ENCODE assay signal across 37 mouse cellular contexts in the genomic region with DNA sequence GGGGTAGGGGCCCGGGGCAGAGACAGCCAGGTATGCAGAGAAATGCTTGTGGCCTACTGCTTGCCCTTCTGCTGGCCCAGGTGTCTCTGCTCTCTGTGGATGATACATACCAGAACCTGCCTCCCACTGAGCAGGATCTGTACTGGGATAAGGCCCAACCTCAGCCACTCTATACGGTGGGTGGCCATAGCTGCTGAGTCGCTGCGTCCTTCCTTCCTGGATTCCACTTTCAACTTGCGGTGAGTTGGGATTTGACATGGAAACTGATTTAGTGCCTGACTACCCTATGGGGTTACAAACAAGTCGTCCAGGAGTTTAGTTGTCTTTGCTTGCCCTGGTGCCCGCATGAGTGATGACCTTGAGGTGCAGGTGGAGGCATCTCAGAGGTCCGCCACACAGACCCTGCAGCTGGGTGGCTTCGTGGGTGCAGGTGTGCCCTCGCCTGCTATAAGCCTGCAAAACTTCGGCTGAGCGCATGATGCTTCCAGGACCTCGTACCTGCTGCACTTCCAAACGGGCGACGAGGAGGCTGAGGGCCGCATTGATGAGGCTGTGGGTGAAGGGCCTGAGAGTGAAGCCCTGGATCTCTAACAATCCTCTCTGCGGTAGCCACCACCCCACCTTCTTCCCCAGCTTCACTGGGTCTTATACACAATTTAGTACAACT. TPM values are rescaled to one million over a fixed set of nuclear protein-coding genes. Genes with fewer than 3 reads are reported as not detected.
A peak's percentile ranks its signal among the peaks of the same experiment; 100 is the strongest.
DNase-seq lines count a peak whose midpoint lies in the region; ATAC-seq and TF ChIP-seq lines count a peak whose summit lies in the region.
"Had no signal": no experiment of that assay in that cellular context is flagged by ENCODE, and none has a peak within 500 bp of the region (broad histone marks: within the 10 kb centered on the region; RNA-seq: fewer than 3 reads in every experiment).

No protein-coding gene starts in this region.

- no peak overlapping the region for H3K4me2 ChIP-seq in forebrain, embryonic 12.5 days
- no peak overlapping the region for H3K4me2 ChIP-seq in forebrain, embryonic 16.5 days (ENCODE audit: low read length)
- no peak overlapping the region for H3K4me2 ChIP-seq in limb, embryonic 12.5 days
- no peak overlapping the region for H3K4me2 ChIP-seq in myocyte (ENCODE audit: low read depth)
- H3K4me2 ChIP-seq: intestine, embryonic 15.5 days; limb, embryonic 13.5 days; liver, embryonic 13.5 days had no signal

- no peak for DNase-seq in limb, embryonic 10.5 days (ENCODE audit: low spot score)
- no peak for DNase-seq in ES-E14 (ENCODE audit: low read depth, low spot score)
- DNase-seq: adrenal gland, adult 2 months; adrenal gland, postnatal 36 days; cerebellum, adult 18-20 months; cerebellum, postnatal 14 days; gastrocnemius, adult 2 months; heart, postnatal 14 days; kidney, adult 8-10 months; kidney, postnatal 14 days; layer of hippocampus, adult 9-11 months; liver, embryonic 13.5 days; lung, adult 2 months; lung, postnatal 10 days; midbrain, embryonic 14.5 days; right cerebral cortex, adult 18-20 months; spleen, adult 18-20 months; thymus, adult 18-20 months; thymus, postnatal 4 days had no signal

- H3K4me1 ChIP-seq in forebrain, embryonic 12.5 days = peaks cover 5% of the 10 kb centered on the region
- no peaks in the 10 kb centered on the region for H3K4me1 ChIP-seq in forebrain, embryonic 16.5 days (replicated peaks; ENCODE audit: control insufficient read depth, insufficient read depth, low read length)
- H3K4me1 ChIP-seq in limb, embryonic 12.5 days (replicated peaks) = no peaks in the 10 kb centered on the region; the same call in 1 of the 2 replicates
- H3K4me1 ChIP-seq in limb, embryonic 10.5 days = peaks cover 6% of the 10 kb centered on the region; the same call in 1 of the 2 replicates
- H3K4me1 ChIP-seq in ES-E14 (ENCODE audit: control insufficient read depth in 2 of 2, insufficient read depth in 2 of 2, low read length in 2 of 2, poor library complexity in 1 of 2) = peaks cover 0 to 7% of the 10 kb centered on the region in 2 experiments; a peak in 1 of 4 replicates

- WGBS in forebrain, embryonic 12.5 days = 89% methylated on average over 18 of the region's 18 CpGs
- WGBS in forebrain, embryonic 16.5 days = 87% methylated on average over 18 of the region's 18 CpGs
- WGBS in limb, embryonic 12.5 days = 84% methylated on average over 18 of the region's 18 CpGs
- 85% methylated on average over 18 of the region's 18 CpGs for WGBS in limb, embryonic 10.5 days

- peaks cover 46% of the 10 kb centered on the region for H3K36me3 ChIP-seq in forebrain, embryonic 12.5 days (replicated peaks)
- H3K36me3 ChIP-seq in forebrain, embryonic 16.5 days (ENCODE audit: control insufficient read depth, insufficient read depth) = peaks cover 26% of the 10 kb centered on the region
- peaks cover 44% of the 10 kb centered on the region for H3K36me3 ChIP-seq in limb, embryonic 12.5 days
- H3K36me3 ChIP-seq in limb, embryonic 10.5 days = peaks cover 51% of the 10 kb centered on the region
- H3K36me3 ChIP-seq in ES-E14 (ENCODE audit: control insufficient read depth, insufficient read depth, low read length, poor library complexity, severe bottlenecking) (peaks cover 31% of the 10 kb centered on the region), myocyte (ENCODE audit: control insufficient read depth, insufficient read depth) (peaks cover 28% of the 10 kb centered on the region)

- H3K79me2 ChIP-seq in myocyte (ENCODE audit: control insufficient read depth, insufficient read depth) = peaks cover 9% of the 10 kb centered on the region

- H3K9me3 ChIP-seq in forebrain, embryonic 12.5 days = no peaks in the 10 kb centered on the region
- H3K9me3 ChIP-seq in forebrain, embryonic 16.5 days (ENCODE audit: control insufficient read depth, low read length) = no peaks in the 10 kb centered on the region
- no peaks in the 10 kb centered on the region for H3K9me3 ChIP-seq in limb, embryonic 12.5 days
- no peaks in the 10 kb centered on the region for H3K9me3 ChIP-seq in limb, embryonic 10.5 days (replicated peaks)
- H3K9me3 ChIP-seq in ES-E14 (ENCODE audit: control insufficient read depth, insufficient read depth, low read depth, low read length) = no peaks in the 10 kb centered on the region
- H3K9me3 ChIP-seq: G1E; hindbrain, embryonic 10.5 days; intestine, embryonic 15.5 days; limb, embryonic 13.5 days; liver, embryonic 13.5 days had no signal

- in situ Hi-C loops in ES-E14 (cut with MboI; ENCODE audit: low sequenced_read_pairs in 2 of 2, unreplicated experiment in 2 of 2) = loop anchor here in 1 of 2 experiments (25.0 kb wide), 1 partner anchor 336 kb away; the partner anchor contains the start of genes Hpdl, Mutyh and Toe1

- no peak overlapping the region for H3ac ChIP-seq in myocyte (ENCODE audit: control insufficient read depth, insufficient read length)

- no peak for ATAC-seq in forebrain, embryonic 12.5 days (ENCODE audit: low FRiP score)
- no peak; the same call in 1 of the 2 replicates for ATAC-seq in forebrain, embryonic 16.5 days
- no peak for ATAC-seq in limb, embryonic 12.5 days (ENCODE audit: insufficient number of reproducible peaks, insufficient read depth, low FRiP score, low TSS enrichment, low read depth)
- ATAC-seq in CD4-positive, CD25-positive, alpha-beta regulatory T cell, adult 4 months = no peak
- ATAC-seq: forebrain, embryonic 14.5 days; hindbrain, postnatal 0 days; intestine, embryonic 15.5 days; Patski had no signal

- no peak overlapping the region for H3K9ac ChIP-seq in forebrain, embryonic 12.5 days
- H3K9ac ChIP-seq in forebrain, embryonic 16.5 days (replicated peaks; ENCODE audit: low read depth, low read length) = no peak overlapping the region
- 0 out of 2 replicates have a peak overlapping the region, but pooled peaks have one; percentile 4 for H3K9ac ChIP-seq in limb, embryonic 12.5 days (replicated peaks)
- peak overlapping the region; percentile 72 for H3K9ac ChIP-seq in ES-E14 (ENCODE audit: insufficient read depth, low read depth, low read length, poor library complexity, severe bottlenecking)
- H3K9ac ChIP-seq: intestine, embryonic 15.5 days; limb, embryonic 13.5 days; liver, embryonic 13.5 days had no signal

- H3K27me3 ChIP-seq in forebrain, embryonic 12.5 days = 0 out of 2 replicates have a peak, but pooled peaks cover 5% of the 10 kb centered on the region
- no peaks in the 10 kb centered on the region for H3K27me3 ChIP-seq in forebrain, embryonic 16.5 days (replicated peaks; ENCODE audit: control insufficient read depth, insufficient read depth, low read length)
- no peaks in the 10 kb centered on the region for H3K27me3 ChIP-seq in limb, embryonic 12.5 days
- H3K27me3 ChIP-seq in limb, embryonic 10.5 days (ENCODE audit: low read depth, poor library complexity, severe bottlenecking) = no peaks in the 10 kb centered on the region
- H3K27me3 ChIP-seq in myocyte (ENCODE audit: control insufficient read depth, insufficient read depth, insufficient read length) = no peaks in the 10 kb centered on the region
- H3K27me3 ChIP-seq: intestine, embryonic 15.5 days; limb, embryonic 13.5 days; Patski had no signal

- 0 out of 2 replicates have a peak overlapping the region, but pooled peaks have one; percentile 1 for H3K27ac ChIP-seq in forebrain, embryonic 12.5 days
- H3K27ac ChIP-seq in forebrain, embryonic 16.5 days (ENCODE audit: low read length) = no peak overlapping the region
- H3K27ac ChIP-seq in limb, embryonic 12.5 days = peak overlapping the region; percentile 29; the same call in 1 of the 2 replicates
- no peak overlapping the region for H3K27ac ChIP-seq in limb, embryonic 10.5 days
- 0 out of 2 replicates have a peak overlapping the region, but pooled peaks have one; percentile 2 for H3K27ac ChIP-seq in ES-E14 (ENCODE audit: insufficient read depth, low read depth, low read length, poor library complexity, severe bottlenecking)
- H3K27ac ChIP-seq: gastrocnemius, adult 2 months; hindbrain, embryonic 10.5 days; hindbrain, postnatal 0 days; limb, embryonic 13.5 days; macrophage; stomach, postnatal 0 days had no signal

- no peak for TF ChIP-seq POLR2A in myocyte (IDR thresholded peaks at IDR 0.05; ENCODE audit: insufficient read length, low read depth)

- no peak overlapping the region for H3K4me3 ChIP-seq in forebrain, embryonic 12.5 days (replicated peaks)
- no peak overlapping the region for H3K4me3 ChIP-seq in forebrain, embryonic 16.5 days (replicated peaks; ENCODE audit: low read length)
- H3K4me3 ChIP-seq in limb, embryonic 12.5 days (replicated peaks) = no peak overlapping the region
- no peak overlapping the region for H3K4me3 ChIP-seq in limb, embryonic 10.5 days
- H3K4me3 ChIP-seq in ES-E14 (ENCODE audit: insufficient read depth in 1 of 2, low read depth in 1 of 2, low read length in 2 of 2, poor library complexity in 1 of 2, severe bottlenecking in 1 of 2) (peak overlapping the region in 1 of 2 experiments; percentile 45; a peak in 2 of 4 replicates), myocyte (no peak overlapping the region)
- H3K4me3 ChIP-seq: gastrocnemius, adult 2 months; hindbrain, embryonic 10.5 days; intestine, embryonic 15.5 days; limb, embryonic 13.5 days; liver, embryonic 13.5 days had no signal

RNA-seq across cellular contexts. Expression of gene Rps8, which starts 7.9 kb away (rescaled TPM):
- 668 and 669 TPM in 2 replicates for polyA plus RNA-seq in forebrain, embryonic 12.5 days (2016; fragmentation: Nextera tagmentation; extraction: Ambion mirVana)
- 418 and 427 TPM in 2 replicates for polyA plus RNA-seq in forebrain, embryonic 16.5 days (2015; fragmentation: Nextera tagmentation; extraction: Ambion mirVana)
- 892 and 981 TPM in 2 replicates for polyA plus RNA-seq in limb, embryonic 12.5 days (2016; fragmentation: Nextera tagmentation; extraction: Ambion mirVana)
- 842 and 1,039 TPM in 2 replicates for polyA plus RNA-seq in limb, embryonic 10.5 days (2016; fragmentation: Nextera tagmentation; extraction: Ambion mirVana)
- total RNA-seq in ES-E14 (2012; rRNA removed) = 3,133 and 3,400 TPM in 2 replicates
- 3,907 TPM for polyA plus RNA-seq in myocyte (2012; fragmentation: generic; extraction: Trizol)
- 100 to 1,000 TPM; 663 to 923 TPM for polyA plus RNA-seq in CD4-positive, CD25-positive, alpha-beta regulatory T cell, adult 4 months (2017; shearing (Covaris generic))

RNA-seq across cellular contexts. Expression of gene Plk3, which starts 14.4 kb away (rescaled TPM):
- polyA plus RNA-seq in forebrain, embryonic 12.5 days (2016; fragmentation: Nextera tagmentation; extraction: Ambion mirVana) = 17.7 and 23.1 TPM in 2 replicates
- 9.6 and 10.2 TPM in 2 replicates for polyA plus RNA-seq in forebrain, embryonic 16.5 days (2015; fragmentation: Nextera tagmentation; extraction: Ambion mirVana)
- 2.5 and 2.7 TPM in 2 replicates for polyA plus RNA-seq in limb, embryonic 12.5 days (2016; fragmentation: Nextera tagmentation; extraction: Ambion mirVana)
- 2.5 and 3.5 TPM in 2 replicates for polyA plus RNA-seq in limb, embryonic 10.5 days (2016; fragmentation: Nextera tagmentation; extraction: Ambion mirVana)
- total RNA-seq in ES-E14 (2012; rRNA removed) = 26.7 and 28.3 TPM in 2 replicates
- 17.4 TPM for polyA plus RNA-seq in myocyte (2012; fragmentation: generic; extraction: Trizol)
- polyA plus RNA-seq in CD4-positive, CD25-positive, alpha-beta regulatory T cell, adult 4 months (2017; shearing (Covaris generic)) = 10 to 100 TPM; 12.2 to 13.2 TPM

RNA-seq across cellular contexts. Expression of gene Tctex1d4, which starts 21.6 kb away (rescaled TPM):
- polyA plus RNA-seq in forebrain, embryonic 12.5 days (2016; fragmentation: Nextera tagmentation; extraction: Ambion mirVana) = not detected in 2 replicates
- 0.35 and 0.53 TPM in 2 replicates for polyA plus RNA-seq in forebrain, embryonic 16.5 days (2015; fragmentation: Nextera tagmentation; extraction: Ambion mirVana)
- not detected in 2 replicates for polyA plus RNA-seq in limb, embryonic 12.5 days (2016; fragmentation: Nextera tagmentation; extraction: Ambion mirVana)
- polyA plus RNA-seq in limb, embryonic 10.5 days (2016; fragmentation: Nextera tagmentation; extraction: Ambion mirVana) = not detected in 2 replicates
- total RNA-seq in ES-E14 (2012; rRNA removed) = 0.49 and 1.2 TPM in 2 replicates
- 0.18 TPM for polyA plus RNA-seq in myocyte (2012; fragmentation: generic; extraction: Trizol)
- polyA plus RNA-seq in CD4-positive, CD25-positive, alpha-beta regulatory T cell, adult 4 months (2017; shearing (Covaris generic)) = 1 to 10 TPM; 3.2 to 6.2 TPM
- total RNA-seq: adrenal gland, adult 2 months; adrenal gland, postnatal 36 days; gastrocnemius, adult 2 months; heart, postnatal 14 days; megakaryocyte-erythroid progenitor cell, adult 5-6 weeks; neutrophil, adult 5-6 weeks had no signal
- polyA plus RNA-seq: adrenal gland, adult 2 months; heart, embryonic 14.5 days; intestine, embryonic 15.5 days; limb, embryonic 13.5 days; liver, embryonic 13.5 days; midbrain, embryonic 14.5 days; neural tube, embryonic 11.5 days had no signal

RNA-seq across cellular contexts. Expression of gene Btbd19, which starts 22.7 kb away (rescaled TPM):
- polyA plus RNA-seq in forebrain, embryonic 12.5 days (2016; fragmentation: Nextera tagmentation; extraction: Ambion mirVana) = 3.2 and 5.2 TPM in 2 replicates
- 4.3 and 4.8 TPM in 2 replicates for polyA plus RNA-seq in forebrain, embryonic 16.5 days (2015; fragmentation: Nextera tagmentation; extraction: Ambion mirVana)
- polyA plus RNA-seq in limb, embryonic 12.5 days (2016; fragmentation: Nextera tagmentation; extraction: Ambion mirVana) = 4.2 and 5.1 TPM in 2 replicates
- 5.5 and 5.9 TPM in 2 replicates for polyA plus RNA-seq in limb, embryonic 10.5 days (2016; fragmentation: Nextera tagmentation; extraction: Ambion mirVana)
- total RNA-seq in ES-E14 (2012; rRNA removed) = 51.2 and 87.1 TPM in 2 replicates
- polyA plus RNA-seq in myocyte (2012; fragmentation: generic; extraction: Trizol) = 20.2 TPM
- polyA plus RNA-seq in CD4-positive, CD25-positive, alpha-beta regulatory T cell, adult 4 months (2017; shearing (Covaris generic)) = 10 to 100 TPM; 18.5 to 19.2 TPM

RNA-seq across cellular contexts. Expression of gene Kif2c, which starts 34.3 kb away (rescaled TPM):
- 97.4 and 101 TPM in 2 replicates for polyA plus RNA-seq in forebrain, embryonic 12.5 days (2016; fragmentation: Nextera tagmentation; extraction: Ambion mirVana)
- polyA plus RNA-seq in forebrain, embryonic 16.5 days (2015; fragmentation: Nextera tagmentation; extraction: Ambion mirVana) = 27.2 and 33.2 TPM in 2 replicates
- 106 and 108 TPM in 2 replicates for polyA plus RNA-seq in limb, embryonic 12.5 days (2016; fragmentation: Nextera tagmentation; extraction: Ambion mirVana)
- 116 and 124 TPM in 2 replicates for polyA plus RNA-seq in limb, embryonic 10.5 days (2016; fragmentation: Nextera tagmentation; extraction: Ambion mirVana)
- total RNA-seq in ES-E14 (2012; rRNA removed) = 73.1 and 86.0 TPM in 2 replicates
- polyA plus RNA-seq in myocyte (2012; fragmentation: generic; extraction: Trizol) = 18.5 TPM
- 1 to 10 TPM; 2.8 to 8.7 TPM for polyA plus RNA-seq in CD4-positive, CD25-positive, alpha-beta regulatory T cell, adult 4 months (2017; shearing (Covaris generic))
- total RNA-seq: gastrocnemius, adult 2 months had no signal

Comparison
In these comparisons a context has a peak if more than half of its experiments do, and no peak if none do; other contexts are left out.
1. H3K27ac ChIP-seq: peak in forebrain, embryonic 12.5 days (single experiment), limb, embryonic 12.5 days (single experiment) and ES-E14 (single experiment); none in forebrain, embryonic 16.5 days (single experiment) and limb, embryonic 10.5 days (single experiment).
2. H3K9ac ChIP-seq: peak in limb, embryonic 12.5 days (single experiment) and ES-E14 (single experiment); none in forebrain, embryonic 12.5 days (single experiment) and forebrain, embryonic 16.5 days (single experiment).